Mouse (Mus musculus) limb, embryonic 10.5 days (tissue): Measurements from ENCODE around the gene Ccdc194. TPM values are rescaled to one million over a fixed set of nuclear protein-coding genes. Genes with fewer than 3 reads are reported as not detected.

Experiments used
- DNase-seq: peaks from one replicate; pipeline ENCODE4 v3.0.0-alpha.2; 2017; ENCODE audit warnings: low spot score
- H3K27ac ChIP-seq: fragments of 300-500 bp; sonication (generic); 2 replicates; pipeline ENCODE4 v1.5.1; 2016; ENCODE audit warnings: mild to moderate bottlenecking
- H3K27me3 ChIP-seq: fragments of 300-500 bp; sonication (generic); 2 replicates; pipeline ENCODE4 v1.6.1; 2016; ENCODE audit warnings: low read depth, mild to moderate bottlenecking; ENCODE audit not compliant: poor library complexity, severe bottlenecking
- H3K36me3 ChIP-seq: fragments of 300-500 bp; sonication (generic); 2 replicates; pipeline ENCODE4 v1.6.1; 2016; ENCODE audit warnings: mild to moderate bottlenecking, moderate library complexity
- H3K4me1 ChIP-seq: fragments of 300-500 bp; sonication (generic); 2 replicates; pipeline ENCODE4 v1.6.1; 2016
- H3K4me3 ChIP-seq: fragments of 300-500 bp; sonication (generic); 2 replicates; pipeline ENCODE4 v1.5.1; 2016; ENCODE audit warnings: mild to moderate bottlenecking, moderate library complexity
- H3K9me3 ChIP-seq: fragments of 300-500 bp; sonication (generic); replicated peaks from 2 replicates; pipeline ENCODE4 v1.6.1; 2016; ENCODE audit warnings: mild to moderate bottlenecking
- WGBS: fragments of 180-500 bp; shearing (Covaris S2); methylation state at CpG from one replicate; pipeline ENCODE4 v1.1.7; 2016; 5-methylcytosine and 5-hydroxymethylcytosine counted together
- polyA plus RNA-seq: library from polyadenylated mRNA; unstranded; fragments of >200 nt; fragmentation: Nextera tagmentation; extraction: Ambion mirVana; gene quantifications from 2 replicates; pipeline ENCODE4 v1.2.1, GENCODE M21; 2016

Ccdc194 gene
- polyA plus RNA-seq: 0.65 and 0.78 TPM in 2 replicates

DNA sequence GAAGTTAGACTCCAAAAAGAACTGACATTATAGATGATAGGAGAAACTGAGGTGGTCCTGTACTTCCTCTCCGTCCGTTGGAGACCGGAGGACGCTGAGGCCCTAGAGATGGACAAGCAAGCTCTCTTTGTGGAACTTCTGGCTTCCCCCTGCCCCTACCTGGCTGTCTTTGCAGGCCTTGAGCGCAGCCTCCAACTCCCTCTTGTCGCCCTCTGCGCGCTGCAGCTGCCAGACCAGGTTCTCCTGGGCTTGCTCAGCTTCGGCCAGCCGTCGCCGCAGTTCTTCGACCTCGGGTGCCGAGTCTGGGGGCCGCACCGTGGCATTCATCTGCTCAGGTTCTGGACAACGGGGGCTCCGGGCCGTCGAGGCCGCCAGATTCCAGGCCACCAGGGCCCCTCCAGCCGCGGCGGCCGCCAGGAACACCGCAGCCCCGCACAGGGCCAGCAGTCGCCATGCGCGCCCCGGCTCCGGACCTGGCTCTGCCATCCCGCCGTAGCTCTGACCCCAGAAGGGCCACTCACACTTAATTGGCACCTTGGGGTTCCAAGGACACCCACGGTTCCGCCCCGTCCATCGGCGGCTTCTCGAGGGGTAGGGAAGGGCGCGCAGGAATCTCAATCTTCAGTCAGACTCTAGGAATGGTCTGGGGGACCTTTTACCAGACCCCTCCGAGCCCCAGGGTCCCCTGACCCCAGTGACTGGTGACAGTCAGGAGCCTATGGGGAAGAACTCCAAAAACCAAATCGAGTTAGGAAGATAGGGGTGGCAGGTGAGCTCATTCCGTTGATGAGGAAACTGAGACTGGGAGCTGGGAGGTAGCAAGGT is at the start of gene Ccdc194:
Ccdc194 (minus strand) TSS at position 486 of the 825 bp plus-strand sequence.
- peak within 1 kb of the TSS; percentile 38 for H3K4me3 ChIP-seq
- H3K9me3 ChIP-seq: no peaks in the 10 kb centered on the region
- no peaks in the 10 kb centered on the region for H3K36me3 ChIP-seq
- 6% methylated on average over 46 of the region's 46 CpGs for WGBS
- H3K27ac ChIP-seq: peak within 1 kb of the TSS; percentile 27
- H3K4me1 ChIP-seq: peaks cover 32% of the 10 kb centered on the region
- H3K27me3 ChIP-seq: peaks cover 62% of the 10 kb centered on the region
- DNase-seq: no peak

DNA sequence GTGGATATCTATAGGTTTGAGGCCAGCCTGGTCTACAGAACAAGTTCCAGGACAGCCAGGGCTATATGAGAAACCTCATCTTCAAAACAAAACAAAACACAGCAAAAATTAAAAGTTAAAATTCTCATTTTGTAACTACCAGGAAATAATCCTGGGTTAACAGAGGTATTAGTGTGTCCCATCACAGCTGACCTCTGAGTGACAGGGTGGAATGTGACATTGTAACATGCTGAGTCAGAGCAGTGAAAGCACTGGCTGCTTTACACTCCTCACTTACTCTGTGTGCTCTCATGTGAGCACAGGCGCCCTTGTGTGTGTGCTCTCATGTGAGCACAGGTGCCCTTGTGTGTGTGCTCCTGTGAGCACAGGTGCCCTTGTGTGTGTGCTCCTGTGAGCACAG is 49.5 kb upstream of the Ccdc194 start:
- no peak overlapping the region for H3K4me3 ChIP-seq
- 75% methylated on average over 1 of the region's 1 CpGs for WGBS
- H3K36me3 ChIP-seq: no peaks in the 10 kb centered on the region
- no peaks in the 10 kb centered on the region for H3K9me3 ChIP-seq
- no peak overlapping the region for H3K27ac ChIP-seq
- H3K4me1 ChIP-seq: peaks cover 14% of the 10 kb centered on the region
- DNase-seq: no peak
- peaks cover 16% of the 10 kb centered on the region for H3K27me3 ChIP-seq

DNA sequence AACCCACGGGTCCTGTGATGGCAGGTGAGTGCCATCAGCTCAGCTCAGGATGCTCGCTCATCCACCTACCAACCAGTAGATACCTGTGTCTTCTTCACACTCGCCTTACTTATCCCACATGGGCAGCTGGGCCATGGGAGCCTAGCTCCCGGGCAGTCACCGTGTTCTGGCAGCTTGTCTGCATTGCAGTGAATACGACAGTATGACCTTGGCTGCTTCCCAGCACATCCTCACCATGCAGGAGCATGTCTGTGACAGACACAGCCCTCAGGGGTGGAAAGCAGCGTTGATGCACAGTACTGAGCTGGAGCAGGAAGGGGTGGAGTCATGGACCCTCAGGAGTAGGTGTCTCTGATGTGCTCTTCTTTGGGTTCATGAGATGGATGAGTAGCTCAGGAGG is 48.9 kb upstream of the Ccdc194 start:
- Histone ChIP-seq H3K36me3 (no peaks in the 10 kb centered on the region), H3K4me1 (peaks cover 16% of the 10 kb centered on the region), H3K27me3 (peaks cover 13% of the 10 kb centered on the region), H3K27ac (no peak overlapping the region), H3K9me3 (no peaks in the 10 kb centered on the region), H3K4me3 (no peak overlapping the region)
- DNase-seq: no peak
- WGBS: 76% methylated on average over 7 of the region's 7 CpGs

DNA sequence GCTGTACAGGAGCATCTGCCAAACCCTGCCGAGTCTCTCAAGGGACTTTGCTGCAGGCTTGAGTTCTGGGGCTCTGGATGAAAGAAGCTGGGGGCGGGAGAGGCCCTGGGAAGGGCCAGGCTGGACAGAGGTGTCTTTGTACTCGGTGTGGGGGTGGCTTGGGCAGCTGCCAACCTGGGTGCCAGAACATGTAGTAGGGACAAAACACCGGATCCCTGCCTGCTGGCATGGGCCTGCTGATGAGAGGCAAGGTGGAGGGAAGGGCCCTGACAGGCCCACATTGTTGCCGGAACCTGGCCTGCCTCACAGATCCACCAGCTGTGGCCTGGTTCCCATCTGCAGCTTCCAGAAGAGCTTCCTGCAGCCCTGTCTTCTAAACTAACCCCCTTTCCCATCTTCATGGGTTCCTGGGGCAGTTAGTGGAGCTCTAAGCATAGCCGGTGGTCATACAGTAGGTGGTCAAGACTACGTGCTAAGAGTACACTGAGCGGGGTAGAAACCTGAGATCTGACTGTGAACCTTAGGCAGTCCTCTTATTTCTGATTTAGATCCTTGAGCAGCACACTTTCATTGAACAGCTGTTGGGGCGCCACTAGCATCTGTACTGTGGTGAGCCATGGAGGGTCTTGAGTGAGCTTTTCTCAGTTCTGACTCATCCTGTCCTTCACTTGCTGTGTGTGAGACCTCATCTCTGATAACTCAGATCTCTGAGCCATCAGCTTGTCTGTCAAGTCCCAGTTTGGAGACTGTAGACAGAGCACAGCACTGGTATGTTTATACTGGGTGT is 47.5 kb upstream of the Ccdc194 start:
- WGBS: 87% methylated on average over 9 of the region's 9 CpGs
- Histone ChIP-seq H3K9me3 (no peaks in the 10 kb centered on the region), H3K27ac (no peak overlapping the region), H3K36me3 (no peaks in the 10 kb centered on the region), H3K27me3 (peaks cover 23% of the 10 kb centered on the region), H3K4me1 (peaks cover 29% of the 10 kb centered on the region), H3K4me3 (no peak overlapping the region)
- no peak for DNase-seq

DNA sequence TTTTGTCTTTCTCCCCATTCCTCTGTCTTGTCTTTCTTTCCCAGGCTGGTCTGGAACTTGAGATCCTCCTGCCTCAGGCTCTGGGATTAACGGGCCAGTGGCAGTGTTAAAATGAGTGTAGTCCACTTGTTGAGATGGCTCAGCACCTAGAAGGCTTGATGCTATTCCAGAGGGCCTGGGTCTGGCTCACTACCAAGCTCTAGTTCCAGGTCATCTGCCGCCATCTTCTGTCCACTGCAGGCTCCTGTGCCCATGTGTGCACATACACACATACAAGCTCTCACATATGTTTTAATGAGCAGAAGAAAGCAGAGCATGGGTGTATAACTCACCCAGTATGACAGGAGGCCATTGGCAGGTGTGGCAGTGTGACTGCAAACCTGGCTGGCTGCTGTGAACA is 46.6 kb upstream of the Ccdc194 start:
- Histone ChIP-seq H3K27ac (no peak overlapping the region), H3K27me3 (peaks cover 33% of the 10 kb centered on the region), H3K4me3 (no peak overlapping the region), H3K36me3 (no peaks in the 10 kb centered on the region), H3K4me1 (peaks cover 29% of the 10 kb centered on the region), H3K9me3 (no peaks in the 10 kb centered on the region)
- DNase-seq: no peak
- WGBS: 90% methylated on average over 2 of the region's 2 CpGs

DNA sequence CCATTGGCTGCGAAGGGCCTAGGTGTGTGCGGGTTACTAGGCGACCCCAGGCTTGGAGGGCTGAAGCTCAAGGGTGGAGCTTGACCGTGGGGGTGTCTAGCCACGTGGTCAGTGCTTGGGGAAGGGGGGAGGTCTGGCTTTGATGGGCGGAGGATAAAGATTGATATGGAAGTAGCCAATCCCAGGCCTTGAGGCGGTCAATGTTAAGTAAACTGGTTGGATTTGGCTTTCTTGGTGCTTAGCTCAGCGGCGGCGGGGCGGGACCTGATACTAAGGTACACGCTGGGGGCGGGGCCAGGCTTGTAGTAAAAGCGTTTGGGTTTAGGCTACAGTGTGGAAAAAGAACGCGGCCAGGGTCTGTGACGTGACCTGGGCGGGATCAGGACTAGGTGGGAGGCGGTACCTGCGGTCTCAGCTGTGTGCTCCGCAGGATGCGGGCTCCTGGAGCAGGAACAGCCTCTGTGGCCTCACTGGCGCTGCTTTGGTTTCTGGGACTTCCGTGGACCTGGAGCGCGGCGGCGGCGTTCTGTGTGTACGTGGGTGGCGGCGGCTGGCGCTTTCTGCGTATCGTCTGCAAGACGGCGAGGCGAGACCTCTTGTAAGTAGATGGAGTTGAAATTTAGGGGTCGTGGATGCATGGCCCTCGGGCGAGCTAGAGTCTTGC is 44.9 kb upstream of the Ccdc194 start:
- DNase-seq: peak; percentile 90
- under 1% methylated on average over 41 of the region's 41 CpGs for WGBS
- H3K27me3 ChIP-seq: peaks cover 49% of the 10 kb centered on the region
- peak overlapping the region; percentile 56 for H3K4me3 ChIP-seq
- peak overlapping the region; percentile 61 for H3K27ac ChIP-seq
- H3K36me3 ChIP-seq: no peaks in the 10 kb centered on the region
- peaks cover 29% of the 10 kb centered on the region for H3K4me1 ChIP-seq
- no peaks in the 10 kb centered on the region for H3K9me3 ChIP-seq

DNA sequence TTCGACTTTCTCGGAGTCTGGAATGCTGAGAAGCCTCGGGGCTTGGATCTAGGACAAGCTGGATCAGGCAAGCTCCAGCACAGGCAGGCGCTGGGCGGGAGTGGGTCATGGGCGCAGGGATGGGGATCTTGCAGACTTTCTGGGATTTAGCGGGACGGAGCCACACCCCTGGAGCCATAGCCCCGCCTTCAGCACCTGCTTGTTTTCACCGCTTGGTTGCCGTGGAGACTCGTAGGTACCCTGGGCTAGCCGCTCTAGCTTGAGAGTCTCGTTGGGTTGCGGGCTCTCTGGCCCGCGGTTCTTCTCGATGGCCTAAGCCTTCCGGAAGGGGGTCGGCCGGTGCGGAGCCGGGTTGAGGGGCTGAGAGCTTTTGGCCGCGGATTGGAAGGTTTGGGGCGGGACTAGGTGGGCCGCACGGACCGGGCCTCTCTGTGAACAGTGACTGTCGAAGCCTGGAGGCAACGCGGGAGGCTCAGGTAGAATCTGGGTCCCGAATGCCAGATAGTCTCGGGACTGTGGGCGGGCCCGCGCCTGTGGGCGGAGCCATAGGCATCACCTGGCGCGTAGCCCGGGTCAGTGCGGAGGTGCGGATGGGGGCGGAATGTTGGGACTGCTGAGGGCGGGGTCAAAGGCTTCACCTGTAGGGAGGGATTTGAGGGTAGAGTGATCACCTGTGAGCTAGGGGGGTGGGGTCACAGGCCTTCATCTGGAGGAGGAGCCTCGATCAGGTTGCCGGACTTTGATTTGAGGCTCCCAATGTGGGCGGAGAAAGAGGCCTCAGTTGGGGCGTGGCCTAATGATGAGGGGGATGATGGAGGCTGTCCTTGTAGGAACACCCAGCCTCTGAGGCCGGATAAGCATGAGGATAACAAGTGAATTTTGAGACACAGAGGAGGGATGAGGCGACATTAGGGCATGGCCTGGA is 44.1 kb upstream of the Ccdc194 start:
- Histone ChIP-seq H3K4me1 (peaks cover 29% of the 10 kb centered on the region), H3K27me3 (peaks cover 54% of the 10 kb centered on the region), H3K4me3 (peak overlapping the region; percentile 56), H3K9me3 (no peaks in the 10 kb centered on the region), H3K27ac (peak overlapping the region; percentile 61), H3K36me3 (no peaks in the 10 kb centered on the region)
- WGBS: under 1% methylated on average over 51 of the region's 51 CpGs
- peak; percentile 84 for DNase-seq

DNA sequence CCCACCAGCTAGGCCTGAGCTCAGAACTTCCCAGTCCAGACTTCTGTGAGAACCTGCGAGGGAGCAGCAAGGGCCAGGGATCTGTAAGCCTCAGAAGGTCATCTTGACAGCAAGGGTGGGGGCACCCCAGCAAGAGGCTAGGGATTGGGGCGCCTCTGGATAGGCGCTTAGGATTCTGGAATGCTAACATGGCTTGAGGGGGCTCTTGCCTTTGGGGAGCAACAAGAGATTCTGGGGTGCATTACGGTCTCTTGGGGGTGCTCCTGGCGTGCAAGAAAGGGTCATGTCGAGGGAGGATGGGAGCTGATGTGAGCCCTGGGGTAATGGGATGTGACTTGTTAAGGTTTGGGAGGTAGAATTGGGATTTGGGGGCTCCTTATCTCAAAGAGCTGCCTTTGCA is 43.4 kb upstream of the Ccdc194 start:
- no peaks in the 10 kb centered on the region for H3K36me3 ChIP-seq
- H3K27me3 ChIP-seq: peaks cover 61% of the 10 kb centered on the region
- peak overlapping the region; percentile 61 for H3K27ac ChIP-seq
- no peak for DNase-seq
- H3K9me3 ChIP-seq: peaks cover 4% of the 10 kb centered on the region
- H3K4me1 ChIP-seq: peaks cover 29% of the 10 kb centered on the region
- H3K4me3 ChIP-seq: peak overlapping the region; percentile 56
- WGBS: 14% methylated on average over 6 of the region's 6 CpGs

DNA sequence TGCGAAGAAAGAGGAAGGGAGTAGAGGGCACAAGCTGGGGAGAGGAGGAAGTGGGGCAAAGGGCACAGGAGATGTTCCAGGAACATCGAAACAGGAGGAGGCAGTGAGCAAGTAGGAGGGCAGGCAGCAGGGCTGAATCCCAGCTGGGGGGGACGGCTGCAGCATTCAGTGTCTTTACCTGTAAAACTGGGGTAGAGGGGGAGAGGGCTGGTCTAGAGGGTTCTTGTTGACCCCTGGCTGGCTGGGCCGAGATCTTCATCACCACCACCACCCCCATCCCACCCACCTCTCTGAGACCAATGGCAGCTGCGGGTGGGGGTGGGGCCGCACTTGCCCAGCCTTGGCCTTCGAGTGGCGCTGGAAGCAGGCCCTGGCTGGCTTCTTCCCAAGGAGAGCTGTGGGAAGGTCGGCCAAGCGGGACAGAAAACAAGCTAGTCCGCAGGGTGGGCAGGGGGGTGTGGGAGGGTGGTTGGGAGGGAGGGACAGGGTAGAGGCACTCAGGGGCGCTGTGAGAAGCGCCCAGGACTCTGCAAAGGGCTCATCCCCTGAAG is 43.0 kb upstream of the Ccdc194 start, which contains the start of gene Slc27a1:
Slc27a1 (plus strand) TSS at position 496 of the 551 bp plus-strand sequence.
- peaks cover 66% of the 10 kb centered on the region for H3K27me3 ChIP-seq

DNA sequence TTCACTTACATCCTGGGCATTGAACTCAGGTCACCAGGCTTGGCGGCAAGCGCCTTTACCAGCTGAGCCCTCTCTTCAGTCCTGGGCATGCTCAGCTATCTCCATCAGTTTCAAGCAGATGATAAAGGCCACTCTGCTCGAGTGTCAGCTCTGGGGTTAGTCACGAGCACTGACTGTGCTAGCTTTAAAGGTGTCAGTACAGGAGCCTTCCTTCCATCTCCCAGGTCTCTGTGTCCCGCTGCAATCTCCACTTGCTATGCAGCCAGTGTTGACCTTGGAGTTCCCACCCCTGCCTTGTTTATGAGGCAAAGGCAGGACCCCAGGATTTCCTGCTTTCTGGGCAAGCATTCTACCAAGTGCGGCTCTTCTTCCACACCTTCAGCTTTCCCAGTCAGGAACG is 42.1 kb upstream of the Ccdc194 start:
- Histone ChIP-seq H3K9me3 (peaks cover 4% of the 10 kb centered on the region), H3K36me3 (no peaks in the 10 kb centered on the region), H3K27ac (no peak overlapping the region), H3K4me1 (peaks cover 34% of the 10 kb centered on the region), H3K27me3 (peaks cover 75% of the 10 kb centered on the region), H3K4me3 (no peak overlapping the region)
- no peak for DNase-seq
- 72% methylated on average over 7 of the region's 7 CpGs for WGBS

More for the DNA sequence above, 43.0 kb upstream of the Ccdc194 start, which contains the start of gene Slc27a1:
- DNase-seq: no peak
- peaks cover 29% of the 10 kb centered on the region for H3K4me1 ChIP-seq
- no peaks in the 10 kb centered on the region for H3K36me3 ChIP-seq
- WGBS: 9% methylated on average over 13 of the region's 13 CpGs
- peaks cover 4% of the 10 kb centered on the region for H3K9me3 ChIP-seq
- peak within 1 kb of the TSS; percentile 61 for H3K27ac ChIP-seq
- peak within 1 kb of the TSS; percentile 56 for H3K4me3 ChIP-seq

DNA sequence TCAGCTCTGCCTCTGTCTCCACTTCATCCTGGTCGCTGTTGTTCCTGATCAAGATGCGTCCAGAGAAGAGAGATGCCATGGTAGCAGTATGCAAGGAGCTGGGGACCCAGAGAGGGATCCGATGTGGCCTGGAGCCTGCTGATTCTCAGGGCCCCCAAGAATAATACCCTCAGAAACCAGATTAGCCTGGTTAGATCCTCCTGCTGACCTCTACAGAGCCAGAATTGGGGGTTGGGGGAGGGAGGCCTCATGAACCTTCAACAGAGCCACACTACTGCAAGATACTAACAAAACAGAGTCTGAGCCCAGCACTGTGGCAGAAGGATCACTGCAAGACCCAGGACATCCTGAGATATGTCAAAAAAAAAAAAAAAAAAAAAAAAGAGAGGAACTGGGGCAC is 41.0 kb upstream of the Ccdc194 start, which contains the start of gene Nxnl1:
Nxnl1 (minus strand) TSS at position 101 of the 400 bp plus-strand sequence.
- Histone ChIP-seq H3K27ac (no peak within 1 kb of the TSS), H3K27me3 (peaks cover 79% of the 10 kb centered on the region), H3K9me3 (peaks cover 4% of the 10 kb centered on the region), H3K4me3 (no peak within 1 kb of the TSS), H3K4me1 (peaks cover 35% of the 10 kb centered on the region), H3K36me3 (no peaks in the 10 kb centered on the region)
- WGBS: 66% methylated on average over 3 of the region's 3 CpGs
- DNase-seq: no peak
